Mouse (Mus musculus): ENCODE measurements around the gene Lsp1.

The Lsp1 gene

GRCm38 (mm10) chr7:142460636-142461077, at the start of gene Lsp1:
TSS of gene Lsp1 (plus strand) at chr7:142460809.
- no peak for DNase-seq (ENCODE audit: low spot score)

- no peak for DNase-seq (ENCODE audit: low spot score)
Measured at GRCm38 (mm10) chr7:142413285-142413684, 47.3 kb upstream of the Lsp1 start.

GRCm38 (mm10) chr7:142415314-142415713, 45.3 kb upstream of the Lsp1 start:
- no peak for DNase-seq (ENCODE audit: low spot score)

GRCm38 (mm10) chr7:142416225-142416624, 44.4 kb upstream of the Lsp1 start:
- no peak for DNase-seq (ENCODE audit: low spot score)

- no peak for DNase-seq (ENCODE audit: low spot score)
Measured at GRCm38 (mm10) chr7:142418027-142418426, 42.6 kb upstream of the Lsp1 start.

GRCm38 (mm10) chr7:142418679-142419078, 41.9 kb upstream of the Lsp1 start:
- no peak for DNase-seq (ENCODE audit: low spot score)

GRCm38 (mm10) chr7:142419887-142420286, 40.7 kb upstream of the Lsp1 start:
- no peak for DNase-seq (ENCODE audit: low spot score)

GRCm38 (mm10) chr7:142421826-142422225, 38.8 kb upstream of the Lsp1 start:
- no peak for DNase-seq (ENCODE audit: low spot score)

GRCm38 (mm10) chr7:142425641-142426213, 34.9 kb upstream of the Lsp1 start:
- no peak for DNase-seq (ENCODE audit: low spot score)

GRCm38 (mm10) chr7:142428213-142428612, 32.4 kb upstream of the Lsp1 start:
- DNase-seq (ENCODE audit: low spot score), result no peak

- DNase-seq (ENCODE audit: low spot score), result no peak
Measured at GRCm38 (mm10) chr7:142430160-142430678, 30.4 kb upstream of the Lsp1 start.

GRCm38 (mm10) chr7:142431106-142431505, 29.5 kb upstream of the Lsp1 start:
- no peak for DNase-seq (ENCODE audit: low spot score)

- no peak for DNase-seq (ENCODE audit: low spot score)
Measured at GRCm38 (mm10) chr7:142433623-142434022, 27.0 kb upstream of the Lsp1 start.

- no peak for DNase-seq (ENCODE audit: low spot score)
Measured at GRCm38 (mm10) chr7:142434137-142434865, 26.3 kb upstream of the Lsp1 start, which contains the start of gene Syt8. TSS of gene Syt8 (plus strand) at chr7:142434850.

- DNase-seq (ENCODE audit: low spot score), result peak; percentile 67
Measured at GRCm38 (mm10) chr7:142435524-142435923, 25.1 kb upstream of the Lsp1 start.

GRCm38 (mm10) chr7:142437324-142437723, 23.3 kb upstream of the Lsp1 start:
- no peak for DNase-seq (ENCODE audit: low spot score)

GRCm38 (mm10) chr7:142439966-142440365, 20.6 kb upstream of the Lsp1 start:
- no peak for DNase-seq (ENCODE audit: low spot score)

GRCm38 (mm10) chr7:142440657-142441114, 19.9 kb upstream of the Lsp1 start:
- DNase-seq (ENCODE audit: low spot score), result peak; percentile 34

- DNase-seq (ENCODE audit: low spot score), result no peak
Measured at GRCm38 (mm10) chr7:142441585-142441984, 19.0 kb upstream of the Lsp1 start, which contains the start of gene Tnni2. TSS of gene Tnni2 (plus strand) at chr7:142441808.

- DNase-seq (ENCODE audit: low spot score), result no peak
Measured at GRCm38 (mm10) chr7:142442081-142442907, 18.3 kb upstream of the Lsp1 start.

- no peak for DNase-seq (ENCODE audit: low spot score)
Measured at GRCm38 (mm10) chr7:142442908-142443420, 17.6 kb upstream of the Lsp1 start.

GRCm38 (mm10) chr7:142443474-142443873, 17.1 kb upstream of the Lsp1 start:
- no peak for DNase-seq (ENCODE audit: low spot score)
